Mouse (Mus musculus) adrenal gland, adult (tissue): ENCODE measurements around the gene Rad51b.
A peak's percentile ranks its signal among the peaks of the same experiment; 100 is the strongest.

ENCODE experiments used
- DNase-seq, 2 experiments: peaks; one replicate each; pipeline ENCODE4 v3.0.0; 2022 to 2023; ENCODE audit warnings: low spot score in 1 of 2; ENCODE audit not compliant: inconsistent age in 2 of 2

Gene Rad51b

DNA sequence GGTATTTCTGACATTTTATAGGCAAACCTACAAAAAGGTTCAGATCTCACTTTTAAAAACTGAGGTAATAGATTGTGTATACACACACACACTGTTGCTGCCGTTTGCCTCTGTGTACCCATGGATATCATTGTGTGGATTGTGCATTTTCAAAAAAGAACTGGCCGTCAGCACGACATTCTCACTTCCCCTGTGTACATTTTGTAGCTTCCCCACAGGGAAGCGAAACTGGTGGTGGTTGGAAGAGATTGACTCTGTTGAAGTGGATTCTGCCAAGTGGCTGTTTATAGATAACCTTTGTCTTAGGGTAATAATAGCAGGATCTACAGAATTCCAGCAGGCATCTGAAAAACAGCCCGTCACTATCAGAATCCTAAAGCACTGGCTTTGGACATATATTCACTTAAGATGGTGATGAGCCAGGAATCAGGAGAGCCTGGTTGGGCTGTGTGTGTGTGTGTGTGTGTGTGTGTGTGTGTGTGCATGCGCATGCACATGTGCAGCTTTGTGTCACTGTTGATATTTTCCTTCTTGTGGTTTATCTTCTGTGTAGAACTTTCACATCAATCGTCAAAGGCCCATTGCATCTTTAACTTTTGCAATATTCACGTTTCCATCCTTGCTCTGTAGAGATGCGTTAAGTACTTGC lies 336.5 kb downstream of the Rad51b start:
- no peak for DNase-seq

DNA sequence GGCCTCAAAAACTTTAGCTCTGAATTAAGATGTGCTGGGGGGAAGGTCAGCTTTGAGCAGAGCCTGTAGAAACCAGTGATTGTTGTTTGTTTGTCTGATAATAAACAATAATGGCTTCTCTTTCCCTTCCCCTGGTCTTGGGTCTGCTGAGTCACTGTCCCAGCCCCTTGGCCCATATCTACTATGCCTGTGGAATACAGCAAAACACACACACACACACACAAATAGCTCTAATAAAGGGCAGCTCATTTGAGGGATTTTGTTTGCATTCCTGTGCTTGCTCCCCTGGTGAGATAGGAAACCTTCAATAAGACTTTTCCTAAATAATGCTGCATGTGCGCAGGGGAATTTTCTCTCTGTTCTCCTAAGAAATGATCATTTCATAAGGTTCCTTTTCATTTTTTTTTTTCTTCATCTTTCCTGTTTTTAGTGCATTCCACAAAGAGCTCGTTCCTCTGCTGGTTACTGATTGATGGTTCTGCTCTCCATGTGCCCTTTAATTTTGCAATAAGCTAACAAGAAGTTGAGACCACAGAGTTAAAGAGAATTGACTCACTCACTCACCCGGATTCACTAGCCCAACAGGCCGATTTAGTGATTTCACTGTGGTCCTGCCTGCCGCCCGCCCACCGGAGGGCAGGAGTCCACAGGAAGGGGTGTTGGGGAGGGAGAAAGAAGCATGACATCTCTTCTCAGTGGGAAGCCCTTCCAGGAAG lies 344.6 kb downstream of the Rad51b start:
- peak; percentile 59 to 77 for DNase-seq

DNA sequence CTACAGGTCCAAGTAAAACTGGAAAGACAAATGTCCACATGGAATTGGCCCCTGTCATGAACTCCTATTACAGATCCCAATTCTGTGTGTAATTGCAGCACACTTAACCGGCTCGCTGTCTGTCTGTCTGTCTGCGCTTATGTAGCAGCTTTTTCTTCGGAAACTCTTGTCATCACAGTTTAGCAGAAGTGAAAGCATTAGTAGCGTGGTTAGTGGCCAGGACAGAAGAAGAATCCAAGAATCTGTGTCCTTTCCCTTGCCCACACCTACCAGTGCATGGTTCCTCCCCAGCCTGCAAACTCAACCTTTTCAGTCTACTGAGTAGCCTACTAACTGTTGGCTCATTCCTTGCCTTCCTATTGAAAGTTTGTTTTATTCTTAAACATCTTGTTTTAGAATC lies 345.6 kb downstream of the Rad51b start:
- peak in 1 of 2 experiments; percentile 47 for DNase-seq

DNA sequence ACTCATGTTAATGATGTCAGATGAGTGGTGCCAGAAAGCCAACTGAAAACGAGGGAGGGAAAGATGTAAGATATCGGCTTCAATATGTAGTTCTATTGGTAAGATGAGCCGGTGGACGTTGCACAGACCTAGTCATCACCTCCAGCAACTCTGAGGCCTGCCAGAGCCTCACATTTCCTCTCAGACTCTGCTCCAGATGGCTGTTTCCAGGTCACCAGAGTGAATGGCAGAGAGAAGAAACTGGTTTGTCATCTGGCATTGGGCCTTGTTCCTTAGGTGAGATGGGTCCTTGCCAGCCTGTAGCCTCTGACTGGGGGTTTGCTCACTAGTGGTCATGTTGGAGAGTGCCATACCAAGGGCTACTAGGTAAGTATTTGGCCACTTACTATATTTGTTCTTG lies 348.6 kb downstream of the Rad51b start:
- DNase-seq, result no peak

DNA sequence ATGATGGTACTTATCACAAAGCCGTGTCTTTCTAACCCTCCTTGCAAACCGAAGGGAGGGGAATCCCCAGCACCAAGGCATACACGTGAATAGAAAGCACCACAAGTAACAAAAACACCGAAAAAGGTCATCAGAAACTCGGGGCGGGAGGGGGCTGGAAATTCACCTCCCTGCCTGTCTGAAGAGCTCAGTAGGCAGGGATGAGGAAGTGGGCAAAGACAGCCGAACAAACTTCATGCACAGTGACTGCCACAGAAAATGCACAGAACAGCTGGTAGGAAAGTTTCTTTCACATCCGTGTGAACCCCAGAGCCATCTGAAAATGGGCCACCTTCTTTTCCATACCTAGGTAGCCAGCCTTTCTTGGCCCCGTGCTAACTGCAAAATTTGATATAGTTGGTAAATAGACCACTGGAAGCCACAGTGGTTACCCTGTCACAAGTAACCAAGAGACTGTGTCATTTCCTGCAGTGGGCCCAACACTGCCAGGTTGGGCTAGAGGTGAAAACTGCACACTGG lies 349.6 kb downstream of the Rad51b start:
- DNase-seq, result peak in 1 of 2 experiments; percentile 39

DNA sequence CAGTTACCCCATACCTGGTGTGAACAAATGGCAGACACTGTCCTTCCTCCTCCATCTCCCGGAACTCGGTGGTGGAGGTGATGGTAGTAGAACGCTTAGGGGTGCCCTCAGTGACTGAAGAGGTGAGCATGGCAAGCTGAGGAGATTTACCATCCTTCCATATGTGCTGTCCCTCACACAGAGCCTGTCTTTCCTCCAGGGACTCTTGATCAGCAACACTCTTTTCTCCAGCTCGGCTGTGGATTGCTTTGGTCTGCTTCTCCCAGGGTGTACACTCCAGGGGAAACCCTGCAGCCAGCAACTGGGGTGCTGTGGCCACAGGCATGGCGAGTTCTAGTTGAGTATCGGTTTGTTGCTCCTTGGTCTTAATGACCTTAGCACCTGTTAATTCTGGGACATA lies 350.3 kb downstream of the Rad51b start:
- DNase-seq, result no peak

DNA sequence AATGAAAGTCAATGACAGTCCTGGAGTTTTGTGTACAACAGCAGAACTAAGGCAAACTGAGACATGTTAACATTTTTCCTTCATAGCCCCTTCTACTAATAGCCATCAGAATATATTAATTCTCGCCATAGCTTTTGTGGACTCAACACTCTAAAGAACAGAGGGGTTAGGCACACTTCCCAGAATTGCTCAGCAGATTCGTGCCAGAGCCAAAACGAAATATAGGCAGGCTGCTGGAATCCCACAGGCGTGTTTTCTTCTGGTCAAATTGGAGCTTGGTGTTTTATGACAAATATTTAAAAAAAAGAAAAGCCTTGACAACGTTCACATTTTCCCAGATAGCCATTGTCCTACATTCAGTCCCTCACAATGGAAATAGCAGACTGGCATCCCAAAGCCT lies 350.9 kb downstream of the Rad51b start:
- DNase-seq, result no peak

DNA sequence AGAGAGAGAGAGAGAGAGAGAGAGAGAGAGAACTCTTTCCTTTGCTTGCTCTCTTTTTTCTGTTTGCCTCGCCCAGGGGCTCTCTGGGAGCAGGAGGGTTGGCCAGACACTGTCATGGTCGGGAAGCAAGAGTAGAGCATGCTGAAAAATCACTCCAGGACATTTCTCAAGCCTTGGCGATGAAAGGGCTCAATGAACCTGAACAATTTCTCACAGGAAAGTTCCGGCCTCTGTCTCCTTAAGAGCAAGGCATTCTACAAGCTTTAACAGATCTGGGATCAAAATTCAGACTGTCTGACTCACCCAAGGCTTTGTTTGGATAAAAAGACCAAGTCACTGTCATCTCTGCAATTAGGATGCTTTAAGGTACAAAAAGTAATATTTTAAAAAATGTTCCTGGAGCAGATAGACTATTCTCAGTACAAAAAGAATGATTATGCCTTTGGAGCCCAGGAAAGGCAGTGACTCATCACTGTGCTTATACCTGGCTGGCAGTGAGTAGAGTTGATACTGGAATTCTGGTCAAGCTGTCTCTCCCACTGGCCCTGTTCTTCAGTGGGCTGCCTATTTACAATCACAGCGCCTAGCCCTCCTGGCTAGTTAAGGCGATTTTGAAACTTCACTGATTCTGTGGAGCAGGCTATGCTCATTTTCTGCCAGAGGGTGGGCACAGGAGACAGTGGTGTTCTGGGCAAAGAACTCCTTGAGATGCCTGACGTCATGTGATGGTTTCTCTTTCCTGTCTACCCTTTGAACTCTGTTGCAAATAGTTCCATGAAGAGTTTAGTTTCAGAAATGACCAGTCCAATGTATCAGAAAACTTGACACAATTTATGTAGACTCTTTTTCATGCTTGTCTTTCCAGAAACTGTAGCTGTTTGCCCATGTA lies 352.0 kb downstream of the Rad51b start:
- peak in 1 of 2 experiments; percentile 47 for DNase-seq

DNA sequence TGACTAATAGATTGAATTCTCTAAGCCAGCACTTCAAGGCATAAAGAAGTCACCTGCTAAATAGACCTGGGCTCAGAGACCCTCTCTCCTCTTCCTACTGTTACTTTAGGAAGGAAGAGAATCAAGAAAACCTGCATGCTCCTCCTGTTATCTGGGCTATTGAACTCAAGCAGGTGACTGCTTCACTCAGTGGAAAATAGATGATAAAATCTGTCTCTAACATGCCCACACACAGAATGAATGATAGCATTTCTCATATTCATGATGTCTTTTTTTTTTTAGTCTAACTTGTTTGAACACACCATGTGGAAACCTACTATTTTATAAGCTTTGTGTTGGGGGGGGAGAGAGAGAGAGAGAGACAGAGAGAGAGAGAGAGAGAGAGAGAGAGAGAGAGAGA lies 352.7 kb downstream of the Rad51b start:
- DNase-seq, result no peak

DNA sequence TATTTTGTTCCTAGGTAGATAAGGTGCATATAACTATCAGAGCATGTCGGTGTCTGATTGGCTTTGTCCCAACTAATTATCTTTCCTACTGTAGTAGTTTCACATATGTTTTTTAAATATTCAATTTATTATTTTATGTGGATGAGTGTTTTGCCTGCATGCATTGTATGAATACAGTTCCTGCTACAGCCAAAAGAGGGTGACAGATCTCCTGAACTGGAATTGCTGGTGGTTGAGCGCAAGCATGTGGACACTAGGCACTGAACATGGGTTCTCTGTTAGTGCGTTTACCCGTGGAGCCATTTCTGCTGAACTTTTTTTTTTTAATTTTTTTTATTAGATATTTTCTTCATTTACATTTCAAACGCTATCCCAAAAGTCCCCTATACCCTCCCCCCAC lies 358.1 kb downstream of the Rad51b start:
- no peak for DNase-seq

DNA sequence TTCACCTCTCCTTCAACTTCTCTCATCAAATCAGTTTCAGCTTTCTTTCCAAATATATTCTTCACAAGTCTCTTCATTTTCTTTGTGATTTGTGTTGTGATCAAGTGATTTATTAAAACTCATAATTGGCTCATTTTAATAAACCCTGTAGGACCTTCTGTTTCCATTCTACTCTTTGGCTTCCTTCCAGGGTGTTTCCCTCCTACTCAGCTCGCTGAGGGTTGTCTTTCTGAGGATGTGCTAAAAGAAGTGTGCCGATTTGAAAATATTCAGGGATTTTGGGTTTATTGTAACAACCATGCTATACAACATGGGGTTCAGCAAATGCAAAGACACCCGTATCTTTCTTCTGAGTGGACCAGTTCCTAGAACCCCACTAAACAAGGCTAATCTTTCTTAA lies 361.8 kb downstream of the Rad51b start:
- no peak for DNase-seq

DNA sequence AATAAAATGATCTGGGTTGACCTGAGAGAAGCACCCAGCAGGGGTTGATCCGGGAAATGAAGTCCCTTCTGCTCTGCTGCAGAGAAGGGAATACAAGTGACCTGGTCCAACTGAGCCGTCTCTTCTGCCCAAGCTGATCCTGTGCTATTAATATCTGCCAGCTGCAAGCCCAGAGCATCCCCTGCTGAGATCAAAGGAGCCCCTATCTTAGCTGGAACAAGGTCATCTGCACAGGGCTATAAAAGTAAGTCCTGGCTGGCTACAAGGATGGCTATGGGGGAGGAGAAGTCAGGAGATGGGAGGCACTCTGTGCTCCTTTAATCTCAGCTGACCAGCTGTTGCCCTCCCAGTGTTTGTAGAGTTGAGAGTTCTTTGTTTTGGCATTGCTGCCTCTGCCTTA lies 364.2 kb downstream of the Rad51b start:
- peak; percentile 89 for DNase-seq

DNA sequence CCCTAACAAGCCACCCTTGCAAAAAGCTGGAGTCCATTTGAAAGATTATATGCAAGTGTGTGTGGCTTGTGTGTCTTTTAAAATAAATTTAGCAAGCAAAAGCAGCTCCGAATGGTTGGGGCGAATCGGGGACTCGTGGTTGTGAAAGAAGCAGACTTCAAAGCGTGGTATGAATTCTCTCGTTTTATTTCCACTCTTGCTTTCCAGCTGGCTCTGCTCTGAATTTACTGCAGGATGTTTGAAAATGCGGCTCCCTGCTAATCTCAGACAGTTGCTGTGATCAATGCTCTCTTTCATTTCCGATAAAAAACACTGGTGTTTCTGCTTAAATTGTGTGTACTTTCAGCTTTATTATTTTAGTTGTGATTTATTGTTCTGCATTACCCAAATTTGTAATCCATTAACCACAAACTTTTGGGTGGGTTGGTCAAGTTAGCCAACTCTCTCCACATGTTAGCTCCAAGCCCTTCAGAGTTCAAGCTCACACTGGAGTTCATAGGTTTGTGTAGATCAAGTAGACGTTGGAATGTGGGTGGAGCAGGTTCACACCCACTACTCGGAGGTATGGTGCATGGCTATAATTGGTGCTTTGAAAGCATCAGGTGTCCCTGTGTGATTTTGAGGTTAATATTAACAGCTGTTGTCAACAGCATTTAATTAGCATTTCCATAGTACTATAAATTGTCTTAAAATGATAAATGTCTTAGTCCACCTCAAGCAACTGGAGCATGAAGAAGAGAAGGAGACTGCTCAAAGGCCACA lies 366.2 kb downstream of the Rad51b start:
- DNase-seq, result peak in 1 of 2 experiments; percentile 79

DNA sequence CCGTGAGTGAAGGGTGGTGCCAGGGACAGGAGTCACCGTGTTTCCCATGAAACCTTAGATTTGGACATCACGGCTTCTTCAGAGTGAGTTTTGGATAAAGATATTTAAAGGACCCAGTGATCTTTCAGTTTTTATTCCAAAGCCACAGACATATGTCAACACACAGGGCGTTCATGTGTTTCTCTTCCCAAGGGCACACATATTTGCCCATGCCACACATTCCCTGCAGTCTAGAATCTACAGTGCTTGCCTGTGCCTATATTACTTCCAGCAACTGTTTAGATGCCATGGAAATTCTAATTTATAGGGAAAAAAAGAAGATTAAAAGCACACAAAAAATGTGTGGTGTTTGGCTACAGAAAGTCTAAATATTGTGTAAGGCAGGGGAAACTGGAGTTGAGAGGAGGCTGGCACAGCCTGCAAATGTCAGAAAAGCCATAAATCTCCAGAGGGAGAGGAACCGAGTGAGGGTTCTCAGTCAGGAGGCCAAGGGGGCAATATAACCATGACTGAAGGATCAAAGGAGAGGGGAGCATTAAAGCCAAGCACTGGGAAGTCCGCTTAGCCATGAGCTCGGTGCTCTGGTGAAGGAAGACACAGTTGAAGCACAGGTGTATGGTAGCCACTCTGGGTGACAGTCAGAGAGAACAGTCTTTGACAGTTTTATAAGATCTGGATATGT lies 367.0 kb downstream of the Rad51b start:
- peak; percentile 64 to 82 for DNase-seq

DNA sequence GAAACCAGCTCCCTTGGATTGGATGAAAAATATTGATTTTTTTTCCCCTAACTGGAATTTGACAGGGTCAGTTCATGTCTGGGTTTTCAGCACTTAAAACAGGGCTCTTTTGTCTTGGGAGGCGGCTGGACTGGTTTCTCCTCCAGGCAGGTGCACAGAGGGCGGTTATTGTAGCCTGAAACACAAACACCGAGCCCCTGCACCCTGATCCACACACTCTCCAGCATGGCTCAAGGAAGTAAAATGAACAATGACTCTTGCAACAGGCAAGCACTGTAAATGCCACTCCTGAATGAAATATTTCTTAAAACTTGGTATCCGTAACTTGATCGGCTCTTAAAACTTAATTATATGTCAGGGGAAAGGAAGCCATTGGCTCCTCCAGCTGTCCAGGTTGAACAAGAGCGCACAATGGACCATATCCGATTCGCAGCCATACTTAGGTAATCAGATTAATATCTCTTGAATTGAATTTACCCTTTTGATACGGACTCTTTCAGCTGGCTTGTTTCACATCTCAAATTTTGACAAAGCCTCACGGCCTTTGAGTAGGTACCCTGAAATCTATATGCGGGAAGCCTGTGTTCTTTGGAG lies 377.9 kb downstream of the Rad51b start:
- DNase-seq, result no peak

DNA sequence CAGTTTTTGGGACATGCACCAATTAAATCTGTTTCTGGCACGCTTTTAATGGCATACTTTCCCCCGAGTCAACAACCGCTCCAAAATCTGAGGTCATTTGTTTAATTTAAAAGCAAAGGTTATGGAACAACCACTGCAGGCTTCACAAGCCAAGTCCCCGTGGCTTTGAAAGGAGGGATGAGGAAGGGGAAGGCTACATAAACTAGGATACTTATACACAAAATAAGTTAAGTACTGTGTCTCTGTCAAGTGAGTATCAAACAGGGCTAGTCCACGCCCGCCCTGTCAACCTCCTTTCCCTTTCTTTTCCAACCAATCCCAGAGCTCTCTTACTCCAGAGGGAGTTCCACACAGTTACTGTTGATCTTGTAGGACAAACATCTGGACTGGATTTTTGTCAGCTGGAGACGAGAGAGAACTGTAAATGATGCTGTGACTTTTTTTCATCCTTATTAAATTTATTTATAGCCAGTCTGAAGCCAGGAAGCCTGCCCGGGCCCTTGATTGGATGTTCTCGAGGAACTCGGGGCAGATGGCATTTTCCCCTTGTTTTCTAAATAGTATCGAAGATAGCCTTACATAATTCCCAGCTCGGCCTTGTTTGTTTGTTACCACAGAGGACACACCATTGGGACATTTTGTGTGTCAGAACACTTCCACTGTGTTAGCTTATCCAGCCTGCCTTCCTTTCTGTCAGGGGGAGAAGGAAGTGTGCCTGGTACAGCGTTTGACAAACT lies 378.5 kb downstream of the Rad51b start:
- peak; percentile 35 to 75 for DNase-seq

DNA sequence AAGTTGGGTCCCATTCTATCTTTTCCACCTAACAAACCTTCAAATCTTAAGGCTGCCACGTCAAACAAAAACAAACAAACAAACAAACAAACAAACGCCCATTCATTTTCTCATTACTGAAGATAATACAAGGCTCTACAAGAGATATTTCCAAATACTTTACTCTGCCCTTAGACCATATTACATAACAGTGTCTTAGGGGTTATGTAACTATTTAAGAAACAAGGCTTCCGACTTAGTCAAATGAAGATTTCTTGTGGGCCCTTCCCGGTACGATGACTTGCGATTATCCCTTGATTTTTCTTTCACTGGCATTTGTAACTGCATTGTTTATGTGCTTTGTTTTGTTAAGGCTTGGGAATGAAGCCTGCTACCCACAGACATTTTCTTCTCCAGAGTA lies 379.2 kb downstream of the Rad51b start:
- no peak for DNase-seq

DNA sequence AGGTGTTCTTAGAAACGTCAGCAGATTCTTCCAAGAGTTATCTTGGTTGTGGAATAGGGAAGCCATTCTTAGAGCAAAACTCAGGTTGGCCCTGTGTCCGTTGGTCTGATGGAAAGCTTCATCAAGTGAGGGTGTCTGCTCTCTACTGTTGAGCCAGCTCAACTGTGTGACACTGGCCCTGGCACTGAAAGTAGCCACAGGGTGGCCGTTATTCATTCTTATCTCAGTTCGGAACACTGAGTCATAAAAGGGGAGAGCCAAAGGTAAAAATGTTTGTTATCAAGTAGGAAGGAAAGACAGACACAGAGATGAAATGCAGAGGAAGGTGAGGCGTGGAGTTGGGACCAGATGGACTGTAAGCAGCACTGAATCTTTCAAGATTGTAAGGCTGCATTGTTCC lies 379.8 kb downstream of the Rad51b start:
- DNase-seq, result peak; percentile 60 to 79

DNA sequence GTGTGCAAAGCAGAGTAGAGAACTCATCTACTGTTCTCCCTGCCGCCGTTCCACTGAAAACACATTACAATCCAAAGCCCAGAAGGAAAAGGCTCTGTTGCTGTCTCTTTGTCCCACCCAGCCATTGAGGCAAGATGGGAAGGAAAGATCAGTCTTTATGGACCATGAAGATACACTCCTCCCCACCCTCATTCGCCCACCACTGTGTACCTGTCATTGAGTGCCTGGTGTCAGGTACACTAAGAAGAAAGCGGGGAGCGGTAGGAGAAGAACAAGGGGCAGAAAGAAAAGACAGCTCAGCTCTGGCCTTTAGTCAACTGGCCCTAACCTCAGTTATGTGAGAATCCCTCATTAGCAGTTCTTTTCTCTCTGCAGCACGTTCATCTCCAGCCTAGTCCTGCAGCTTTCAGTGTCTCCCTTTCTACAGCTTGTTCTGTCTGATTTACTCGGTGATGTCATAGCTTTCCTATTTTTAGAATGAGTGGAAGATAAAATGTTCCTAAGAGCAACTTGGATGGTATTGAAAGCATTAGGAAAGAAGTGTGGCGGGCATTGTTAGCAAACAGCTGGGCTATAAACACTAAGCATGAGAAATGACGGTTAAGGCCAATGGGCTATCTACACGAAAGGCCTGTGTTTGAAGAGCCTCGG lies 382.3 kb downstream of the Rad51b start:
- DNase-seq, result no peak
